Mouse (Mus musculus): ENCODE results near the gene Vps41.

The Vps41 gene

DNA sequence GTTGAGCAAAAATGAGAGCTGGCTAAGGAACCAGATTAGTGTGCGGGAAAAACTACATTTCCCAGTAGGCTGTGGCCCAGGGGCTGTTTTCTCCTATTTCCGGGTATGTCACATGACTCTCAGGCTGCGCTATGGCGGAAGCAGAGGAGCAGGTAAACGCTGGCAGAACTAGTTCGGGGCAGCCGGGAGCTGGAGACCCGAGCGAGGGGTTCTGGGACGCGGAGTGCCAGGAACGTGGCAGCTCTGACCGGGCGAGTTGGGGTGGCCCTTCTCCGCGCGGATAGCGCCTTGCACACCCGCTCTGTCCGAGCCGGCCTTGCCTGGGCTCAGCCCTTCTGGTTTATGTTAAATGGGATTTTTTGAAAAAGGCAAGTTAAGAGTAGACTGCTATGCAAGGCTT, at the start of gene Vps41:
TSS of gene Vps41 (plus strand) at position 102 of the 400 bp plus-strand sequence.
- peak; percentile 86 for DNase-seq

- DNase-seq, result peak; percentile 25
These were observed 18.5 kb upstream of the Vps41 start for GRCm38 (mm10) chr13:18698518-18699065.

DNA sequence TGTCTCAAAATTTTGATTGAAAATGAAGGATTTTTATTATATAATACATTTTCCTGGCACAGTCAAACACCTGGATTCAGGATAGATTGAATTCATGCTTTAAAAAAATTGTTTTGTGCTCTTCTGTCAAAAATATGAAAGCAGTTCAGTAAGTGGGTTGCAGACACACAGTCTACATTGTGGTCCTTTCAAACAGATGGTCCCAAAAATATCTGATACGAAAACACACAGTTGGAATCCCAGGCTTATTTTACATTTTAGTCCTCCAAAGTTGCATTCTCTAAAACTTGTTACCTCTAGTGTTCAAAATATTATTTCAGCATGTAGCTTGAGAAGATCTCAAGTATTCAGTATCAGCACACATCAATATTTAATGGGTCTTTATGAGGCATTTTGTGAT, 5.4 kb upstream of the Vps41 start:
- no peak for DNase-seq

DNA sequence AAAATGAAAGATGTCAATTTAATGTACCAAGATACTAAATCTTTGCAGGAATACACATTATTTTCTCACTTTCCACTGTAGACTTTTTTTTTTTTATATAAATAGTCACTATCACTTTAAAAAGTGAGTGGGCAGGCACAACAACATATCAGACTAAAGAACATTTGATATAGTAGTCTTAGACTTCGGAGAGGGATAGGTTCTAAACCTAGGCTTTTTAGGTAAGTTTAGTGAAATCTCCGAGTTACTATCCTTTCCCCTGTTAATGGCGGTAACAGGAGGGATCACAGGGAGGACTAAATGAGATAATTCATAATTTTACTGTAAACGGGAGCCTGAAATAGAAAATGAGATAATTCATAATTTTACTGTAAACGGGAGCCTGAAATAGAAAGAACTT, 379 bp upstream of the Vps41 start:
- no peak for DNase-seq

DNA sequence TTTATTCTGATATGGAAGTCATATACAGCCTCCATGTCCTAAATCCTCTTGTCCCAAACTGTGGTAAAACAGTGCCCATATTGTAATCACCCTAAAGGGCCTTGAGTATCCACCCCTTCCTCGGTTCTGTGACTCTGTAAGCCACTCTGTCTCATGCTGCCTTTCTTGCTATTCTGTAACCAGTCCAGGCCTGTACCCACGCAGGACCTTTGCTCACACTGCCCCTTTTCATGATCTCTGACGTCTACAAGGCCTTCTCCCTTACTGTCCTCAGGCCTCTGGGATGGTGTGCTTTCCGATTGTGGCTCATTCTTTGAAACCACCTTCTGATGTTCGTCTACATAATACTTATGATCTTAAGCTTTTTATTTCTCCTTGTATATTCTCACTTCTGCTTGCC, 1.4 kb downstream of the Vps41 start:
- no peak for DNase-seq

DNA sequence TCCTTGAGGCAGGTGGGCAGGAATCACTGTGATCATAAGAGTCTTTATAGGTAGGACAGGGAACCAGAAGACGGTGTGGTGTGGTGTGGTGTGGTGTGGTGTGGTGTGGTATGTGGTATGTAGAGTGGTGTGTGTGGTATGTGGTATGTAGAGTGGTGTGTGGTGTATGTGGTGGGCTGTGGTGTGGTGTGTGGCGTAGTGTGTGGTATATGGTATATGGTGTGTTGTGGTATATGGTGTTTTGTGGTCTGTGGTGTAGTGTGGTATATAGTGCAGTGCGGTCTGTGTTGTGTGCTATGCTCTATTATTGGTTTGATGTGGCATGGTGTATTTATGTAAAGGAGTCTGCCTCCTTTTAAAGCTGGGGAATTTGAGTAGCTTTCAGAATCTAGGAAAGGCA, 13.6 kb downstream of the Vps41 start:
- DNase-seq, result no peak

GRCm38 (mm10) chr13:18736590-18736989, 19.5 kb downstream of the Vps41 start:
- DNase-seq, result peak; percentile 20

DNA sequence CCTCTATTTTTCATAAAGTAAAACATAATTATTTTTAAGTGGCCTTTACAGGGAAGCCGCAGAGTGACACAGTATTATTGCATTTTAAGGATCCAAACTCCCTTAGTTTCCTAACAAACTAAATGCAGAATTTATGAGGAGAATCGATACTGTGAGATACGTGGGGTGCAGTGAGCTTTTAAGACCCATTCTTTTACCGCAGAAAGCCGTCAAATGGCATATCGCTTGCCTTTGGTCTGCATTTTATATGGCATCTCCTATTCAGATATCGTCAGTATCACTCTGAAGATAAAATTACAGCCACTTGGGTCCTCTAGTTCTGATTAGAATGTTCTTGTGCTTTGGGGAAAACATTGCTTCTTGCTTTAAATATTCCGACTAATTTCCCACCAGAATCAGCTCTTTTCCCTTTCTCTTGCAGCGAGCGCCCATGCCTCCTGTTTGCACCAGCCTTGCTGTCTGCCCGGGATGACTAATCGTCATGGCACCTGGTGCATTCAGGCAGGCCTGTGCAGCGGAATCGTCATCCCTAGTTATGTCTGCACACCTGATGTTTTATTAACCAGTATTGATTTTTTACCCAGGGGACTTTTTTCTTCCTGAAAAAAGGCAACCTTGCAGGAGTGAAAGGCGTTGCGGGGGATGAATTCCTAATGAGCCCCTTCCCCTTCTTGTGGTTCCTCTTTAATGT, 26.6 kb downstream of the Vps41 start:
- peak; percentile 74 for DNase-seq

- DNase-seq, result no peak
These were observed 27.2 kb downstream of the Vps41 start for GRCm38 (mm10) chr13:18744266-18744652.

GRCm38 (mm10) chr13:18757958-18758357, 40.9 kb downstream of the Vps41 start:
- no peak for DNase-seq

DNA sequence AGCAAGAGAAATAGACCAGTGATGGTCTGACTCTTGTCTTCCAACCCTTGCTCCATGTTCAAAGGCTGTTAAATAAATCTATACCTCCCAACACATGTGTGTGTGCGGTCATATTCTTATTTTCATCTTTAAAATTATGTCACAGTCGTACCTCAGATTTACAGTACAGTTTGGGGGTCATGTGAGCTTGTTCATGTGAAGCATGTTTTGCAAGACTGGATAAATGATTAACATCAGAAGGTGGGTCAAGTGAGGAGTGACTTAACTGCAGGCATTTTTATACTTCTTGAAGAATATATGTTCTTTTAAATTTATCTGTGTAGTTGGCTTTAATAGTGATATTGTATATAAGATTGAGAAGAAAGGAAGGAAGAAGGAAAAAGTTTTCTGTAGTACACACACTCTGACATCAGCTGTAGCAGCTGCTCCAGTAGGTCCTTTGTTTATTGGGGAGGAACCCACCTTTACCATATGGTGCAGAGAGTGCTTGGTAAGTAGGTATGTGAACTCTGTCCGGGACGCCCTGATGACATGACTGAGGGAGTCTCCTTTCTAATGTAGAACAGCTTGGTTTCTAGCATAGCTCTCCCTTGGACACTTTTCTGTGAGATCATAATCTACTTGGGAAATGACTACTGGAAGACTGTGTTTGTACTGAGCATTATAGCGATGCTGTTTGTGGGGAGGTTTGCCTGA, 42.4 kb downstream of the Vps41 start:
- no peak for DNase-seq

GRCm38 (mm10) chr13:18761452-18761851, 44.4 kb downstream of the Vps41 start:
- DNase-seq, result no peak

- DNase-seq, result no peak
These were observed 50.8 kb downstream of the Vps41 start for GRCm38 (mm10) chr13:18767893-18768292.

GRCm38 (mm10) chr13:18768495-18768894, 51.4 kb downstream of the Vps41 start:
- DNase-seq, result no peak

DNA sequence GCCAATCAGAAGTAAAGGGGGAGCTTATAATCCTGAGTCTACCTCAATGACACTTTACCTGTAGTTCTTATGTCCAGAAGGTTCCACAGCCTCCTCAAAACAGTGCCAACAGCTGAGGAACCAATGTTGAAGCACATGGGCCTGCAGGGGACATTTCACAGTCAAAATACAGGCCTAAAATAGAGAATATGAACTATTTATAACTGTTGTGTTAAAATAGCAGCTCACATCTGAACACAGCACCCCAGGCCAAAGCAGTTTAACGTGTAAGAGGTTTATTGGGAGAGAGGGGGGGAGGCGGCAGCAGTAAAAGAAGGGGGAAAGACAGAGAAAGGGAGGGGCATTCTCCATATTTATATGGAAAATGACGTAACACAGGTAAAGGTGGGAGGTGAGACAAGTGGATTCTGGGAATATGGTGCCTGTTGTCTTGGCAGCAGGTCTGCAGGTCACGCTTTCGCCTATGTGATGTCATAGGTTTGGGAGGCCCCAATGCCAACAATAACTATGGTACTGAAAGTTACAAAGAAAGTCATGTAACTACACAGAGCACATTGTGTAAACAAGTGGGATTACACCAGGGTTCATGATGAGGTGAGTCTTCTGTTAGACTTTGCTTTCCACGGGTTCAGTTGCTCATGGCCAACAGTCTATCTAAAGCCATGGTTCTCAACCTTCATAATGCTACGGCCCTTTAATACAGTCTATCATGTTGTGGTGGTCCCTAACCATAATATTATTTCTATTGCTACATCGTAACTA, 56.5 kb downstream of the Vps41 start:
- no peak for DNase-seq

GRCm38 (mm10) chr13:18781250-18781649, 64.2 kb downstream of the Vps41 start:
- no peak for DNase-seq

- no peak for DNase-seq
These were observed 68.6 kb downstream of the Vps41 start for GRCm38 (mm10) chr13:18785702-18786101.

DNA sequence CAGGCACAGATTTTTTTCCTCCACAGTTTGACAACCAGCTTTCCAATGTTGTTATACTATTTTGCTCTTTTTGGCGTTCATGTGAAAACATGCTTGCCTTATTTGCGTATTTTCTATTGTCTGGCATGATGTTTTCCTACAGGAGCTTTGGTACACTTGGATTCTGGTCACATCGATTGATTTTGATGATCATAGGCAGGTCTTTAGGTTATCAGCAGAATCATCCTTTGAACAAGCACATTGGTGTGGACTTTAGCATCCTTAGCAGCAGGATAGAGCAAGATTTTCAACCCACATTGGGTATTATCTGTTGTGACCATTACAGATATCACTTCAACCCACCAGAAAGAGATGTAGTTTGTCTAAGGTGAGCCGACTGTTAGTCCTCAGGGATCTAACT, 71.0 kb downstream of the Vps41 start:
- no peak for DNase-seq

- DNase-seq, result no peak
These were observed 71.6 kb downstream of the Vps41 start for GRCm38 (mm10) chr13:18788689-18789088.

DNA sequence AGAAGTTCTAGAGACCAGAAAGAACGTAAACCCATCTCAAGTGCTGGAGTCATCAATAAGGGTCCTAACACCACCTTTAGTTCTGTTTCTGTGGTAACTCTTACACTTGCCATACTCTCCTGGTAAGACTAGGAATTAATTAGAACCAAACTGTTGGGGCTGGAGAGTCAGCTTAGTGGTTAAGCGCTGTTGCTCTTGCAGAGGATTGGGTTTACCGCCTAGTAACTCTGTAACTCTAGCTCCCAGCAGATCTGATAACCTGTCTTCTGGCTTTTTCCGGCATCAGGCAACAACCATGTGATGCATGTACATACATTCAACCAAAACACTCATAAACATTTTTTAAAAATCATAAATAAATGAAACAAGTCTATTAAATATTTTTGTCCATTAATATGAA, 72.6 kb downstream of the Vps41 start:
- DNase-seq, result no peak

GRCm38 (mm10) chr13:18790086-18790485, 73.0 kb downstream of the Vps41 start:
- DNase-seq, result no peak

GRCm38 (mm10) chr13:18791314-18791713, 74.2 kb downstream of the Vps41 start:
- no peak for DNase-seq

GRCm38 (mm10) chr13:18791724-18792123, 74.6 kb downstream of the Vps41 start:
- no peak for DNase-seq

- no peak for DNase-seq
These were observed 77.4 kb downstream of the Vps41 start for GRCm38 (mm10) chr13:18794454-18794853.

Data from layer of hippocampus, adult 9-11 months (tissue).